Mouse (Mus musculus) cortical plate, adult 2 months (tissue): ENCODE results near the gene Rsf1.

ENCODE experiments used
- CTCF ChIP-seq: fragments of 200-500 bp; IDR thresholded peaks from 2 replicates; pipeline ENCODE4 v1.5.1; 2011; ENCODE audit warnings: mild to moderate bottlenecking, control low read depth, low read length; ENCODE audit not compliant: insufficient read depth; ENCODE audit errors: extremely low read depth
- POLR2A ChIP-seq: fragments of 200-500 bp; IDR thresholded peaks from 2 replicates; pipeline ENCODE4 v1.6.1; 2011; ENCODE audit warnings: mild to moderate bottlenecking, low read length, control low read depth; ENCODE audit not compliant: insufficient read depth; ENCODE audit errors: extremely low read depth

DNA sequence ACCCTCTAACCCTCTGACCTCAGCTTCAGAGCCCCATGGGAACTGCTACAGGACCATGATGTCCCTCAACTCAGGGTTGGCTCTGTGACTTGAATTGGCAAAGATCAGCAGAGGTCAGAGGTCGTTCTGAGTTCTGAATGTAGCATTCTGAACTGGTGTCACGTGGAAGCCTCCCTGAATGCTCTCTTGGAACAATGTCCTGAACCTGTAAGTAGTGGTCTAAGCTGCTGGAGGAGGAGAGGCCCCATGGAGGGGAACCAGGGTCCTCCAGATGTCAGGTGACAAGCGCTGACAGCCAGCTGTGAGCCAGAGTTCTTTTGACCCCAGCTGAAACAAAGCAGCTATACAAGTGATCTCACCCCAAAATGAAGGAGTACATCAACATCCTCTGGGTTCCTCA is 150.7 kb downstream of the Rsf1 start:
- no peak for TF ChIP-seq CTCF
- no peak for TF ChIP-seq POLR2A
